Mouse (Mus musculus): ENCODE results near the gene Ncf2. TPM values are rescaled to one million over a fixed set of nuclear protein-coding genes. Genes with fewer than 3 reads are reported as not detected.

The Ncf2 gene
- polyA plus RNA-seq, 1 experiment from 2014 or later: 5.0 TPM

- ATAC-seq (ENCODE audit: low FRiP score) (no peak), DNase-seq (ENCODE audit: low spot score) (no peak)
- no peak overlapping the region for H3K27ac ChIP-seq (ENCODE audit: low read depth, low read length)
- WGBS: 89% methylated on average over 4 of the region's 4 CpGs
- H3K27me3 ChIP-seq (ENCODE audit: control insufficient read depth, insufficient read depth, low read length): no peaks in the 10 kb centered on the region
- H3K4me2 ChIP-seq (replicated peaks; ENCODE audit: low read depth, low read length): no peak overlapping the region
- H3K4me1 ChIP-seq (replicated peaks; ENCODE audit: control insufficient read depth, insufficient read depth, low read length): peaks cover 10% of the 10 kb centered on the region; the same call in 1 of the 2 replicates
- no peaks in the 10 kb centered on the region for H3K36me3 ChIP-seq (ENCODE audit: control insufficient read depth, insufficient read depth, low read length)
- H3K9me3 ChIP-seq (ENCODE audit: control insufficient read depth, low read length): no peaks in the 10 kb centered on the region
- H3K4me3 ChIP-seq (ENCODE audit: low read depth, low read length): no peak overlapping the region
- H3K9ac ChIP-seq (ENCODE audit: low read depth, low read length): no peak overlapping the region
Measured at GRCm38 (mm10) chr1:152821746-152822145, 21.8 kb downstream of the Ncf2 start.

DNA sequence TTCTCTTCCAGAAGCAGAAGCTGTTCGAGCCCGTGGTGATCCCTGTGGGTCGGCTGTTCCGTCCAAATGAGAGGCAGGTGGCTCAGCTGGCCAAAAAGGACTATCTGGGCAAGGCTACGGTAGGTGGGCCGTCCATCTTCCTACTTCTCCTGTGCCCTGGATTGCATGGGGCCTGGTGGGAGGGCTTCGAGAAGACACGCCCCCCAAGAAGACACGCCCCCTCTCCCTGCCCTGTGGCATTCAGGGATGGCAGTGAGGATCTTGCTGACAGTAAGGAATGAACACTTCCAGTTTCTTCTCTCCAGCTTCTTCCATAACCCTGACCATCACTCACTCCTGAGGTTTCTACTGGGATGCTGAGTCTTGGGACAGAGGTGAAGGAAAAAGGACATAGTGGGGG, 24.2 kb downstream of the Ncf2 start:
- 72% methylated on average over 9 of the region's 9 CpGs for WGBS
- Histone ChIP-seq H3K27me3 (ENCODE audit: control insufficient read depth, insufficient read depth, low read length) (no peaks in the 10 kb centered on the region), H3K4me1 (replicated peaks; ENCODE audit: control insufficient read depth, insufficient read depth, low read length) (no peaks in the 10 kb centered on the region), H3K27ac (ENCODE audit: low read depth, low read length) (no peak overlapping the region), H3K4me3 (ENCODE audit: low read depth, low read length) (no peak overlapping the region), H3K36me3 (ENCODE audit: control insufficient read depth, insufficient read depth, low read length) (no peaks in the 10 kb centered on the region), H3K4me2 (replicated peaks; ENCODE audit: low read depth, low read length) (no peak overlapping the region), H3K9ac (ENCODE audit: low read depth, low read length) (no peak overlapping the region), H3K9me3 (ENCODE audit: control insufficient read depth, low read length) (no peaks in the 10 kb centered on the region)
- ATAC-seq (ENCODE audit: low FRiP score) (no peak), DNase-seq (ENCODE audit: low spot score) (no peak)

DNA sequence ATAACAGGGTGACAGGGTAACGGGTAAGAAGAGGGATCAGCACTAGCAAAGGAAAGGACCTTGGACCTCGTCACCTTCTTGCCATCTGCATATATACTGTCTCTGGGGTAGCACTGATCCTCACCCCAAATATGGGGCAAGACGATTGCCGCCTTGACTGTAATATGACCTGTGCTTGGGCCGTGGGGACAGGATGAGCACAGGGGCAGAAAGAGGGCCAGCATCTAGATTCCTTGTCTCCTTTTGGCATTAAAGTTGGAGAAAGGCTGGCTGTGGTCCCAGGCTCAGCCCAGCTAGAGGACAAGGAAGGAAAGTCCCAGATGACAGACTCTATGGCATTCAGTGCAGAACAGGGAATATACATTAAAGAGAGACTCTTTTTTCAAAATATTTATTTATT, 26.5 kb downstream of the Ncf2 start:
- no peak for DNase-seq (ENCODE audit: low spot score)
- Histone ChIP-seq H3K9ac (ENCODE audit: low read depth, low read length) (no peak overlapping the region), H3K4me3 (ENCODE audit: low read depth, low read length) (no peak overlapping the region), H3K27me3 (ENCODE audit: control insufficient read depth, insufficient read depth, low read length) (no peaks in the 10 kb centered on the region), H3K4me2 (replicated peaks; ENCODE audit: low read depth, low read length) (no peak overlapping the region), H3K36me3 (ENCODE audit: control insufficient read depth, insufficient read depth, low read length) (no peaks in the 10 kb centered on the region), H3K4me1 (replicated peaks; ENCODE audit: control insufficient read depth, insufficient read depth, low read length) (no peaks in the 10 kb centered on the region), H3K27ac (ENCODE audit: low read depth, low read length) (no peak overlapping the region), H3K9me3 (ENCODE audit: control insufficient read depth, low read length) (no peaks in the 10 kb centered on the region)
- WGBS: 88% methylated on average over 5 of the region's 5 CpGs
- no peak for ATAC-seq (ENCODE audit: low FRiP score)

GRCm38 (mm10) chr1:152828168-152828567, 28.2 kb downstream of the Ncf2 start:
- Histone ChIP-seq H3K9ac (ENCODE audit: low read depth, low read length) (no peak overlapping the region), H3K36me3 (ENCODE audit: control insufficient read depth, insufficient read depth, low read length) (no peaks in the 10 kb centered on the region), H3K27me3 (ENCODE audit: control insufficient read depth, insufficient read depth, low read length) (no peaks in the 10 kb centered on the region), H3K4me3 (ENCODE audit: low read depth, low read length) (no peak overlapping the region), H3K27ac (ENCODE audit: low read depth, low read length) (no peak overlapping the region), H3K4me2 (replicated peaks; ENCODE audit: low read depth, low read length) (no peak overlapping the region), H3K9me3 (ENCODE audit: control insufficient read depth, low read length) (no peaks in the 10 kb centered on the region), H3K4me1 (replicated peaks; ENCODE audit: control insufficient read depth, insufficient read depth, low read length) (no peaks in the 10 kb centered on the region)
- WGBS: 80% methylated on average over 5 of the region's 5 CpGs
- ATAC-seq (ENCODE audit: low FRiP score) (no peak), DNase-seq (ENCODE audit: low spot score) (no peak)

GRCm38 (mm10) chr1:152828637-152829355, 28.8 kb downstream of the Ncf2 start:
- DNase-seq (ENCODE audit: low spot score): no peak
- WGBS: 76% methylated on average over 10 of the region's 10 CpGs
- H3K4me1 ChIP-seq (replicated peaks; ENCODE audit: control insufficient read depth, insufficient read depth, low read length): no peaks in the 10 kb centered on the region
- H3K27ac ChIP-seq (ENCODE audit: low read depth, low read length): no peak overlapping the region
- no peak overlapping the region for H3K4me2 ChIP-seq (replicated peaks; ENCODE audit: low read depth, low read length)
- H3K9me3 ChIP-seq (ENCODE audit: control insufficient read depth, low read length): no peaks in the 10 kb centered on the region
- H3K27me3 ChIP-seq (ENCODE audit: control insufficient read depth, insufficient read depth, low read length): no peaks in the 10 kb centered on the region
- H3K4me3 ChIP-seq (ENCODE audit: low read depth, low read length): no peak overlapping the region
- H3K36me3 ChIP-seq (ENCODE audit: control insufficient read depth, insufficient read depth, low read length): no peaks in the 10 kb centered on the region
- no peak overlapping the region for H3K9ac ChIP-seq (ENCODE audit: low read depth, low read length)
- ATAC-seq (ENCODE audit: low FRiP score): no peak

DNA sequence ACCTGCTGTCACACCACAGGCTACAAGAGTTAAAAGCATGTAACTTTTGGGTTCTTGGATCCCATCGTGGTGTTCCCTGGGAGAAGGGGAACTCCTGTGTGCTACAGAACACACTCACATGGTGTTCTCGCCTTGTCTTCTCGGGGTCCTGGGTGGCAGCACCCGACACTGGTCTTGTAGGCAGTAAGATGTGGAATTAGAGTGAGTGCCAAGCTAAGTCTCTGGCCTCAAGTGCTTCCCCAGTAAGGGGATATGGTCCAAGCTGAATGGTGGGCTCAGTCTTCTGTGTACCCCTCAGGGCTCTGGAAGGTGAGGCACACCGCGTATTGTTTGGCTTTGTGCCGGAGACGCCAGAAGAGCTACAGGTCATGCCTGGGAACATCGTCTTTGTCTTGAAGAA, 30.1 kb downstream of the Ncf2 start:
- Histone ChIP-seq H3K27ac (ENCODE audit: low read depth, low read length) (no peak overlapping the region), H3K27me3 (ENCODE audit: control insufficient read depth, insufficient read depth, low read length) (no peaks in the 10 kb centered on the region), H3K36me3 (ENCODE audit: control insufficient read depth, insufficient read depth, low read length) (no peaks in the 10 kb centered on the region), H3K9ac (ENCODE audit: low read depth, low read length) (no peak overlapping the region), H3K9me3 (ENCODE audit: control insufficient read depth, low read length) (no peaks in the 10 kb centered on the region), H3K4me1 (replicated peaks; ENCODE audit: control insufficient read depth, insufficient read depth, low read length) (no peaks in the 10 kb centered on the region), H3K4me2 (replicated peaks; ENCODE audit: low read depth, low read length) (no peak overlapping the region), H3K4me3 (ENCODE audit: low read depth, low read length) (no peak overlapping the region)
- ATAC-seq (ENCODE audit: low FRiP score): no peak
- no peak for DNase-seq (ENCODE audit: low spot score)
- 94% methylated on average over 9 of the region's 9 CpGs for WGBS

DNA sequence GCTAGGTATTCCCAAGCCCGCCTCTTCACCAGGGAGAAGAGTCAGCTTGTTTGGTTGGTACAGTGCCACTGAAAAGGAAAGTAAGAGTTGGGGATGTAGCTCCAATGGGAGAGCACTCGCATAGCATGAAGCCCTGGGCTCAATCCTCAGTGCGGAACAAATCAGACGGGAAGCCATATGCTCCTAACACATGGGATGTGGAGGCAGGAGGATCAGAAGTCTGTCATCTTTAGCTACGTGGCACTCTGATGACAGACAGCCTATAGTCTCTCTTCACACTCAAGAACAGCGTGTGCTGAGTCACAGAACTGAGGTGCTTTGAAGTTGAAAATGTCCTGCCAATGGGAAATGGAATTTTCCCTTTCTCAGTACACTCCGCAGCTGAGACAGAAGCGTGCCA, 31.0 kb downstream of the Ncf2 start:
- DNase-seq (ENCODE audit: low spot score) (no peak), ATAC-seq (ENCODE audit: low FRiP score) (no peak)
- Histone ChIP-seq H3K27me3 (ENCODE audit: control insufficient read depth, insufficient read depth, low read length) (no peaks in the 10 kb centered on the region), H3K4me1 (replicated peaks; ENCODE audit: control insufficient read depth, insufficient read depth, low read length) (no peaks in the 10 kb centered on the region), H3K27ac (ENCODE audit: low read depth, low read length) (no peak overlapping the region), H3K36me3 (ENCODE audit: control insufficient read depth, insufficient read depth, low read length) (no peaks in the 10 kb centered on the region), H3K9ac (ENCODE audit: low read depth, low read length) (no peak overlapping the region), H3K9me3 (ENCODE audit: control insufficient read depth, low read length) (no peaks in the 10 kb centered on the region), H3K4me2 (replicated peaks; ENCODE audit: low read depth, low read length) (no peak overlapping the region), H3K4me3 (ENCODE audit: low read depth, low read length) (no peak overlapping the region)
- WGBS: 89% methylated on average over 8 of the region's 8 CpGs

DNA sequence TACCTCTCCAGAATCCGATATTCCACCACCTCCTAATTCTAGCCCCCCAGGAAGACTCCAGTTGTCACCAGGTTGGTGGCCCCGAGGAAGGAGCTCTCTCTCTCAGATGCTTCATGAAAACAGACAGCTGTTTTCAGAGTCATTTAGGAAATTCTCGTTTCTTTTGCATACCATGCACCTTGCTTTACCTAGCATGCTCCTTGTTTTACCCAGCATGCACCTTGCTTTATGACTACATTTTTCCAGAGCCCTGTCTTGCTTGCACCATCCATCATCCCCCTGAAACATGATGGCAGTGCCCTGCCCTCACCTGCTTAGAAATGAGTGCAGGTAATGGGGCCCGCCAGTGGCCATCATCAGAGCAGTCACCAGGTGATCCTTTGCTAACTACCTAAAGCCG, 31.6 kb downstream of the Ncf2 start:
- H3K4me2 ChIP-seq (replicated peaks; ENCODE audit: low read depth, low read length): no peak overlapping the region
- ATAC-seq (ENCODE audit: low FRiP score) (no peak), DNase-seq (ENCODE audit: low spot score) (no peak)
- no peaks in the 10 kb centered on the region for H3K27me3 ChIP-seq (ENCODE audit: control insufficient read depth, insufficient read depth, low read length)
- no peaks in the 10 kb centered on the region for H3K36me3 ChIP-seq (ENCODE audit: control insufficient read depth, insufficient read depth, low read length)
- H3K4me1 ChIP-seq (replicated peaks; ENCODE audit: control insufficient read depth, insufficient read depth, low read length): no peaks in the 10 kb centered on the region
- no peak overlapping the region for H3K9ac ChIP-seq (ENCODE audit: low read depth, low read length)
- no peaks in the 10 kb centered on the region for H3K9me3 ChIP-seq (ENCODE audit: control insufficient read depth, low read length)
- H3K4me3 ChIP-seq (ENCODE audit: low read depth, low read length): no peak overlapping the region
- WGBS: 83% methylated on average over 5 of the region's 5 CpGs
- H3K27ac ChIP-seq (ENCODE audit: low read depth, low read length): no peak overlapping the region

DNA sequence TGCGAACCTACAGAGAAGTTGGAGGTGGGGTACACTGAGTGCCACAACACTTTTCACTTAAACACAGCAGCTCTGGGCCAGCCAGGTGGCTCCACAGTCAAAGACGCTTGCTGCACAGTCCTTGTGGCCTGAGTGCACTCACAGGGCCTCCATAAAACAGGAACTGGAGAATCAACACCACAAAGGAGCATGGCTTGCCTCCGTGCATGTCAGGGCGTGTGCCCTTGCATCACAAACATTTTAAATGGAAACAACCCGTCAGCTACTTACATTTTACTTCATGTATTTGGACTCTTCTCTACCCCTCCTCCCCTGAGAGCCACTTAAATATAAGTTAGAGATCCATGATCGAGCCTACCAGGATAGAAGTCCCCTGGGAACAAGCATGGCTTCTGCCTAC, 32.3 kb downstream of the Ncf2 start:
- Histone ChIP-seq H3K4me1 (replicated peaks; ENCODE audit: control insufficient read depth, insufficient read depth, low read length) (no peaks in the 10 kb centered on the region), H3K27me3 (ENCODE audit: control insufficient read depth, insufficient read depth, low read length) (no peaks in the 10 kb centered on the region), H3K9me3 (ENCODE audit: control insufficient read depth, low read length) (no peaks in the 10 kb centered on the region), H3K4me2 (replicated peaks; ENCODE audit: low read depth, low read length) (no peak overlapping the region), H3K27ac (ENCODE audit: low read depth, low read length) (no peak overlapping the region), H3K4me3 (ENCODE audit: low read depth, low read length) (no peak overlapping the region), H3K9ac (ENCODE audit: low read depth, low read length) (no peak overlapping the region), H3K36me3 (ENCODE audit: control insufficient read depth, insufficient read depth, low read length) (no peaks in the 10 kb centered on the region)
- DNase-seq (ENCODE audit: low spot score) (no peak), ATAC-seq (ENCODE audit: low FRiP score) (no peak)
- 91% methylated on average over 6 of the region's 6 CpGs for WGBS

Data from hindbrain, embryonic 11.5 days (tissue).